Mouse (Mus musculus) kidney, adult 10 weeks (tissue): ENCODE measurements around the gene Dcaf11. TPM values are rescaled to one million over a fixed set of nuclear protein-coding genes. Genes with fewer than 3 reads are reported as not detected.

ENCODE experiments used
- polyA plus RNA-seq: library from polyadenylated mRNA; stranded (reverse); fragments of 350-450 nt; fragmentation: Illumina TruSeq; extraction: RNeasy Lipid Tissue Mini Kit (QIAGEN cat#74804); gene quantifications from one replicate; pipeline ENCODE4 v1.2.3, GENCODE M21; 2014; ENCODE audit warnings: low read depth, low replicate concordance

Dcaf11 gene
- polyA plus RNA-seq: 33.8 TPM

GRCm38 (mm10) chr14:55559799-55560201 lies at the start of gene Dcaf11:
TSS of gene Dcaf11 (plus strand) at chr14:55560006.

GRCm38 (mm10) chr14:55510125-55510731 lies 49.6 kb upstream of the Dcaf11 start, which contains the start of gene Cpne6:
TSS of gene Cpne6 (plus strand) at chr14:55510445.

GRCm38 (mm10) chr14:55524785-55525184 lies 35.0 kb upstream of the Dcaf11 start, which contains the start of gene Nrl:
TSS of gene Nrl (minus strand) at chr14:55524981.

GRCm38 (mm10) chr14:55540067-55540786 lies 19.6 kb upstream of the Dcaf11 start, which contains the start of gene Pck2:
TSS of gene Pck2 (plus strand) at chr14:55540266.

GRCm38 (mm10) chr14:55560202-55561073 lies 632 bp downstream of the Dcaf11 start, which contains the start of gene A730061H03Rik:
TSS of gene A730061H03Rik (minus strand) at chr14:55560406.

GRCm38 (mm10) chr14:55575302-55575701 lies 15.5 kb downstream of the Dcaf11 start, which contains the start of gene Fitm1:
TSS of gene Fitm1 (plus strand) at chr14:55575617.

GRCm38 (mm10) chr14:55577871-55578667 lies 18.3 kb downstream of the Dcaf11 start, which contains the start of gene Psme1:
TSS of gene Psme1 (plus strand) at chr14:55578123.

GRCm38 (mm10) chr14:55584702-55585565 lies 25.1 kb downstream of the Dcaf11 start, which contains the start of gene Emc9:
TSS of gene Emc9 (minus strand) at chr14:55585302.

GRCm38 (mm10) chr14:55590748-55591330 lies 31.0 kb downstream of the Dcaf11 start, which contains the start of gene Psme2:
TSS of gene Psme2 (minus strand) at chr14:55591113.

GRCm38 (mm10) chr14:55591331-55591891 lies 31.6 kb downstream of the Dcaf11 start, which contains the start of gene Rnf31:
TSS of gene Rnf31 (plus strand) at chr14:55591708.

GRCm38 (mm10) chr14:55603271-55603632 lies 43.4 kb downstream of the Dcaf11 start, which contains the start of gene Irf9:
TSS of gene Irf9 (plus strand) at chr14:55603571.

GRCm38 (mm10) chr14:55617822-55618221 lies 58.0 kb downstream of the Dcaf11 start, which contains the start of gene Rec8:
TSS of gene Rec8 (plus strand) at chr14:55618037.

Other genes starting within 250 kb of the Dcaf11 start
- gene Dhrs4, start 81.2 kb upstream of the Dcaf11 start, polyA plus RNA-seq: 153 TPM
- gene Carmil3, start 69.4 kb upstream of the Dcaf11 start, polyA plus RNA-seq: not detected
- not detected for gene Cpne6, start 49.6 kb upstream of the Dcaf11 start, polyA plus RNA-seq
- not detected for gene Nrl, start 35.0 kb upstream of the Dcaf11 start, polyA plus RNA-seq
- 2.1 TPM for gene Pck2, start 19.7 kb upstream of the Dcaf11 start, polyA plus RNA-seq
- gene A730061H03Rik, start 400 bp downstream of the Dcaf11 start, polyA plus RNA-seq: not detected
- not detected for gene Fitm1, start 15.6 kb downstream of the Dcaf11 start, polyA plus RNA-seq
- 112 TPM for gene Psme1, start 18.1 kb downstream of the Dcaf11 start, polyA plus RNA-seq
- gene Emc9, start 25.3 kb downstream of the Dcaf11 start, polyA plus RNA-seq: 6.6 TPM
- 55.1 TPM for gene Psme2, start 31.1 kb downstream of the Dcaf11 start, polyA plus RNA-seq
- gene Rnf31, start 31.7 kb downstream of the Dcaf11 start, polyA plus RNA-seq: 1.1 TPM
- gene Irf9, start 43.6 kb downstream of the Dcaf11 start, polyA plus RNA-seq: 18.5 TPM
- 0.53 TPM for gene Rec8, start 58.0 kb downstream of the Dcaf11 start, polyA plus RNA-seq
- gene Ipo4, start 76.0 kb downstream of the Dcaf11 start, polyA plus RNA-seq: 5.9 TPM
- 0.24 TPM for gene Gm49378, start 77.9 kb downstream of the Dcaf11 start, polyA plus RNA-seq
- 44.5 TPM for gene Tm9sf1, start 83.8 kb downstream of the Dcaf11 start, polyA plus RNA-seq
- not detected for gene Tssk4, start 90.2 kb downstream of the Dcaf11 start, polyA plus RNA-seq
- gene Mdp1, start 100.5 kb downstream of the Dcaf11 start, polyA plus RNA-seq: 20.2 TPM
- 33.6 TPM for gene Gmpr2, start 111.9 kb downstream of the Dcaf11 start, polyA plus RNA-seq
- 55.2 TPM for gene Nedd8, start 112.1 kb downstream of the Dcaf11 start, polyA plus RNA-seq
- gene Tinf2, start 121.8 kb downstream of the Dcaf11 start, polyA plus RNA-seq: 7.2 TPM
- gene Tgm1, start 153.9 kb downstream of the Dcaf11 start, polyA plus RNA-seq: 1.2 TPM
- gene Rabggta, start 162.3 kb downstream of the Dcaf11 start, polyA plus RNA-seq: 0.65 TPM
- 25.8 TPM for gene Dhrs1, start 185.7 kb downstream of the Dcaf11 start, polyA plus RNA-seq
- gene Nop9, start 185.7 kb downstream of the Dcaf11 start, polyA plus RNA-seq: 3.4 TPM
- gene Cideb, start 198.5 kb downstream of the Dcaf11 start, polyA plus RNA-seq: 16.4 TPM
- 0.24 TPM for gene Ltb4r2, start 201.4 kb downstream of the Dcaf11 start, polyA plus RNA-seq
- not detected for gene Ltb4r1, start 206.0 kb downstream of the Dcaf11 start, polyA plus RNA-seq
- gene Adcy4, start 224.1 kb downstream of the Dcaf11 start, polyA plus RNA-seq: 0.16 TPM
- 0.73 TPM for gene Ripk3, start 228.9 kb downstream of the Dcaf11 start, polyA plus RNA-seq